Mouse (Mus musculus): ENCODE data around the gene Fbxl18. TPM values are rescaled to one million over a fixed set of nuclear protein-coding genes. Genes with fewer than 3 reads are reported as not detected.
A peak's percentile ranks its signal among the peaks of the same experiment; 100 is the strongest.

The Fbxl18 gene
- polyA plus RNA-seq, 1 experiment from 2014 or later = 11.5 TPM

DNA sequence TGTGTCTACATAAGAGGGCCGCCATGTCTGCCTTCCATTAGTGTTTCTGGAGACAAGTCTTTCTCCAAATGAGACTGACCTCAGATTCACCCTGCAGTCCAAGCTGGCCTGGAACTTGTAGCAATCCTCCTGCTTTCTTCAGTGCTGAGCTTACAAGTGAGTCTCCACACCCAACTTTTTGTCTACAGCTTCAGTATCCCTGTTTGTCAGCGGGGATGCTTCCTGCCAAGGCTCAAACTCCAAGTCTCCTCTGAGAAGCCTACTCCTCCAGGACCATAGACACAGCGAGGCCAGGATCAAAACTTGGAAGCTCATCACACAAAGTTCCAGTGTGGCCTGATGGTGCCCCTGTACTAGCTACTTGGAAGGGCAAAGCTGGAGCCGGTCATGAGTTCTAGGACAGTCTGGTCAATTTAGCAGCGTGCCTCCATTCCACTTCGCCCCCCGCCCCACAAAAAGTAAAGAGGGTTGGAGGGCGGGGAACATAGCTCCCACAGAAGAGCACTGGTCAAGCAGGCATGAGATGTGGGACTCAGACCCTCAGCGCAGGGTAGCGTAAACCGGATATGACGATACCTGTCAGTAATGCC is 32.2 kb upstream of the Fbxl18 start:
- no peaks in the 10 kb centered on the region for H3K9me3 ChIP-seq (replicated peaks)
- no peak overlapping the region for H3K9ac ChIP-seq
- H3K4me1 ChIP-seq (replicated peaks) = peaks cover 43% of the 10 kb centered on the region

DNA sequence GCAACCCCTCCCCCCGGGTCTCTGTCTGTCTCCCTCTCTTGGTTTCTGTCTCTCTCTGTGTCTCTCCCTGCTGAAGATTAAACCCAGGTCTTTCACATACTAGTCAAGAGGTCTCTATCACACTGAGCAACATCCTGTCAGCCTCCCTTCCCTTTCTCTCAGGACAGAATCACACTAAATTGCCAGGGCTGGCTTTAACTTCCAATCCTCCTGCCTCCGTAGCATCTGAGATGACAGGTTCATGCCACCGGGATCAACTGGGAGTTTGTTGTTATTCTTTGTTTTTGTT is 31.7 kb upstream of the Fbxl18 start:
- Histone ChIP-seq H3K4me1 (replicated peaks) (peaks cover 40% of the 10 kb centered on the region), H3K27ac (ENCODE audit: poor library complexity, severe bottlenecking) (peak overlapping the region; percentile 92), H3K4me3 (no peak overlapping the region), H3K27me3 (replicated peaks) (no peaks in the 10 kb centered on the region), H3K9me3 (replicated peaks) (no peaks in the 10 kb centered on the region), H3K9ac (peak overlapping the region; percentile 54; the same call in 1 of the 2 replicates), H3K4me2 (peak overlapping the region; percentile 52), H3K36me3 (no peaks in the 10 kb centered on the region)
- 20% methylated on average over 3 of the region's 3 CpGs for WGBS
- ATAC-seq (ENCODE audit: insufficient number of reproducible peaks, low FRiP score) = no peak

More for the DNA sequence above, 32.2 kb upstream of the Fbxl18 start:
- ATAC-seq (ENCODE audit: insufficient number of reproducible peaks, low FRiP score) = no peak
- no peaks in the 10 kb centered on the region for H3K27me3 ChIP-seq (replicated peaks)
- H3K27ac ChIP-seq (ENCODE audit: poor library complexity, severe bottlenecking) = peak overlapping the region; percentile 92
- H3K36me3 ChIP-seq = no peaks in the 10 kb centered on the region
- H3K4me3 ChIP-seq = no peak overlapping the region
- H3K4me2 ChIP-seq = no peak overlapping the region
- WGBS = 92% methylated on average over 12 of the region's 12 CpGs

- peak; percentile 79 for ATAC-seq (ENCODE audit: insufficient number of reproducible peaks, low FRiP score)
- WGBS = 3% methylated on average over 13 of the region's 13 CpGs
- peak overlapping the region; percentile 54 for H3K9ac ChIP-seq
- H3K36me3 ChIP-seq = no peaks in the 10 kb centered on the region
- H3K27ac ChIP-seq (ENCODE audit: poor library complexity, severe bottlenecking) = peak overlapping the region; percentile 92
- no peaks in the 10 kb centered on the region for H3K27me3 ChIP-seq (replicated peaks)
- no peaks in the 10 kb centered on the region for H3K9me3 ChIP-seq (replicated peaks)
- peak overlapping the region; percentile 52 for H3K4me2 ChIP-seq
- peak overlapping the region; percentile 0; the same call in 1 of the 2 replicates for H3K4me3 ChIP-seq
- H3K4me1 ChIP-seq (replicated peaks) = peaks cover 43% of the 10 kb centered on the region
Measured at GRCm38 (mm10) chr5:142926204-142926939, 31.2 kb upstream of the Fbxl18 start.

DNA sequence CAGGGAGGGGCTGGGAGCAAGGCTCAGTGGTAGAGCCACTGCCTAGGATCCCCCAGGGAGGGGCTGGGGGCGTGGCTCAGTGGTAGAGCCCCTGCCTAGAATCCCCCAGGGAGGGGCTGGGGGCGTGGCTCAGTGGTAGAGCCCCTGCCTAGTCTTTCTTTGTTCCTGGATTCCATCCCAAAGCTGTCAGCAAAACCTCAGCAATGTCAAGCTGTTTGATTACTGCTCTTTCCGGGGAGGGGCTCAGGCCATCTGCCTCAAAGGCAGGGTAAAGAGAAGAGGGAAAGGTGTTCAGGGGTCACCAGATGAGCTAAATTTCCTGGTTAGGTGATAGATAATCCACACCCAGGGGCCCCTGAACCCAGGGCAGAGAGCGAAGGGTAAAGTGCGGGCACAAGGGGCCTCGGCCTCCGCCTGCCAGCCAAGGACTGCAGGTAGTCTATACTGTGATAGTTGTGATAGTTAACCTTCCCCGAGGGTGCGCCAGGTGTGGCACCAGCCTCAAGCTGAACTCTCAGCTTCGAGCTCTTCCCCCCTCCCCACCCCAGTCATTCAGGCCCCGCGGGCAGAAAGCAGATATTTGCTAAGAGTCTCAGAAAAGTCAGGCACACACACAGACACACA is 29.2 kb upstream of the Fbxl18 start:
- H3K4me1 ChIP-seq (replicated peaks) = peaks cover 52% of the 10 kb centered on the region
- WGBS = 73% methylated on average over 12 of the region's 12 CpGs

DNA sequence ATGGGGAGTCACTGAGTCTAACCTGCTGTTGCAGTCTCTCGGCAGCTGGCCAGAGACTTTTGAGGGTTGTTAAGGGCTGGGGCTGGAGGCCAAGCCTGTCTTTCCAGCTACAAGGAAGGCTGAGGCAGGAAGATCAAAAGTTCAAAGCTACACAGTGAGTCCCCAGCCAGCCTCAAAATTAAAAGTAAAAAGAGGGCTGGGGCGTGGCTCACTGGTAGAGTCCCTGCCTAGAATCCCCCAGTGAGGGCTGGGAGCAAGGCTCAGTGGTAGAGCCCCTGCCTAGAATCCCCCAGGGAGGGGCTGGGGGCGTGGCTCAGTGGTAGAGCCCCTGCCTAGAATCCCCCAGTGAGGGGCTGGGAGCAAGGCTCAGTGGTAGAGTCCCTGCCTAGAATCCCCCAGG is 28.6 kb upstream of the Fbxl18 start:
- no peaks in the 10 kb centered on the region for H3K9me3 ChIP-seq (replicated peaks)
- H3K4me2 ChIP-seq = no peak overlapping the region
- WGBS = 80% methylated on average over 3 of the region's 3 CpGs
- H3K36me3 ChIP-seq = no peaks in the 10 kb centered on the region
- no peak overlapping the region for H3K9ac ChIP-seq
- H3K27ac ChIP-seq (ENCODE audit: poor library complexity, severe bottlenecking) = no peak overlapping the region
- H3K4me1 ChIP-seq (replicated peaks) = peaks cover 50% of the 10 kb centered on the region
- no peak for ATAC-seq (ENCODE audit: insufficient number of reproducible peaks, low FRiP score)
- H3K27me3 ChIP-seq (replicated peaks) = no peaks in the 10 kb centered on the region
- no peak overlapping the region for H3K4me3 ChIP-seq

More for the DNA sequence above, 29.2 kb upstream of the Fbxl18 start:
- H3K27ac ChIP-seq (ENCODE audit: poor library complexity, severe bottlenecking) = no peak overlapping the region
- no peaks in the 10 kb centered on the region for H3K9me3 ChIP-seq (replicated peaks)
- H3K4me2 ChIP-seq = no peak overlapping the region
- no peak for ATAC-seq (ENCODE audit: insufficient number of reproducible peaks, low FRiP score)
- H3K36me3 ChIP-seq = no peaks in the 10 kb centered on the region
- H3K4me3 ChIP-seq = no peak overlapping the region
- H3K27me3 ChIP-seq (replicated peaks) = no peaks in the 10 kb centered on the region
- H3K9ac ChIP-seq = no peak overlapping the region

DNA sequence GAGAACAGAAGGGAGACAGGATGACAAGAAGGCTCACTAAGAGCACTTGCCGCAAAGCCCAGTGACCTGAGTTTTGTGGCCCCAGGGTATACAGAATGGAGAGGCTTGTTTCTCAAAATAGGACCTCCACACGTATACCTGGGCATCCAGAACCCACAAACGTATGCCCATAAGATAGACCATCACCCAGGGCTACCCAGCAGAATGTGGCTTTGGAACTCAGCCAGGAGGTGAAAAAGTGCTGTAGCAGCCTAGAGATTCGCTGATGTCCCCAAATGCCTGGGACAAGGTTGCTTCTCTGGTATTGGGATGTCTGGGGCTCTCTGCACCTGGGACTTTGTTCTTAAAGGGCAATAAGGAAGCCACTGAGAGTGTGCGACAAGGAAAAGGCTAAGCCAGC is 27.0 kb upstream of the Fbxl18 start:
- WGBS = 88% methylated on average over 5 of the region's 5 CpGs
- H3K9me3 ChIP-seq (replicated peaks) = no peaks in the 10 kb centered on the region

DNA sequence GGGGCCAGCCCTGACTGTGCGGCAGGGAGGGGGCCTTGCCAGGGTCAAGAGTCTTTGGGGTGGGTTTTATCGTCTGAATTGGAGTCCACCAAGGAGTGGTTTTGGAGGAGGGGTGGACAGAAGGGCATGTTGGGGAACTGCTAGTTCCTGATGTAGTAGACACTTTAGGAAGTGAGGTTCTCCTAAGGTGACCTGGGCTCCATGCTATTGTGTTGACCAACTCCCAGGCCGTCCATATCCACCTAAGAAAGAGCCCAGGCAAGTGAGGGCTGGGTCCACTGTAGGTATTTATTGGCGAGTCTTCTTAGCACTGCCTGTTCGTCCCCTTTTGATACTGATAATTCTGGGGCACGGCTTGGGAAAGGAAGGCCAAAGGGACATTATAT is 25.8 kb upstream of the Fbxl18 start:
- ATAC-seq (ENCODE audit: insufficient number of reproducible peaks, low FRiP score) = no peak
- peak overlapping the region; percentile 5; the same call in 1 of the 2 replicates for H3K9ac ChIP-seq
- H3K27ac ChIP-seq (ENCODE audit: poor library complexity, severe bottlenecking) = peak overlapping the region; percentile 78
- H3K4me3 ChIP-seq = no peak overlapping the region
- peaks cover 26% of the 10 kb centered on the region for H3K4me1 ChIP-seq (replicated peaks)
- WGBS = 47% methylated on average over 6 of the region's 6 CpGs
- peak overlapping the region; percentile 20 for H3K4me2 ChIP-seq
- no peaks in the 10 kb centered on the region for H3K9me3 ChIP-seq (replicated peaks)
- H3K27me3 ChIP-seq (replicated peaks) = no peaks in the 10 kb centered on the region
- H3K36me3 ChIP-seq = no peaks in the 10 kb centered on the region

More for the DNA sequence above, 27.0 kb upstream of the Fbxl18 start:
- Histone ChIP-seq H3K4me2 (no peak overlapping the region), H3K27ac (ENCODE audit: poor library complexity, severe bottlenecking) (no peak overlapping the region), H3K4me3 (no peak overlapping the region), H3K4me1 (replicated peaks) (peaks cover 38% of the 10 kb centered on the region), H3K27me3 (replicated peaks) (no peaks in the 10 kb centered on the region), H3K36me3 (no peaks in the 10 kb centered on the region), H3K9ac (no peak overlapping the region)
- no peak for ATAC-seq (ENCODE audit: insufficient number of reproducible peaks, low FRiP score)

DNA sequence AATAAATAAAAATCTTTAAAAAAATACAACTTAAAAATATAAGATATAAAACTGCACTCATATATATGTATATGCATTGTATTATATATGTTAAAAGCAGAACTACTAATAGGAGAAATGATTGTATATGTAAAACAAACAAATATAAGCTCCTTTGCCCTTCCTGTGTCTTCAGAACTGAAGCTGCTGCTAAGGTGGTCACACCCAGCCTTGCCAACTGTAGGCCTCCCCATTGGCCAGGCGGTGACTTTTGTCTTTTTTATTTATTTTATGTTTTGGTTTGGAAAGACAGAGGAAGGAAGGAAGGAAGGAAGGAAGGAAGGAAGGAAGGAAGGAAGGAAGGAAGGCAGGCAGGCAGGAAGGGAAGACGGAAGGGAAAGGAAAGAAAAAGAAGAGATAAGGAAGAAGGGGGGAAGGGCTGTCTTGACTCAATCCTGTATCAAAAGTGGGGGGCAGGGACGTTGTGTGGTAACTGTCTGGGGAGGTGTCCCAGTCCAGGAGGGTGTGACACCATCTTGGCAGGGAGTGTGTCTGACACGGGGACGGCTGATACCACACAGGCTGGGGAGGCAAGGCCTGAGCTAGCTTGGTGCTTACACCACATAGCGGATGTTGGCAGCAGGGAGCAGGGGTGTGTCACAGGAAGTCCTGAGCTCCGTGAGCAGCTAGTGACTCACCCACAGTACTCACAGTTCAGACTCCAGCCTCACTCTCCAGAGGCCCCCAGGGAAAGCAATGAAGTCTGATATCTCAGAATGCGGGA is 25.3 kb upstream of the Fbxl18 start:
- Histone ChIP-seq H3K4me2 (peak overlapping the region; percentile 20), H3K27me3 (replicated peaks) (no peaks in the 10 kb centered on the region), H3K36me3 (no peaks in the 10 kb centered on the region), H3K9me3 (replicated peaks) (no peaks in the 10 kb centered on the region), H3K9ac (no peak overlapping the region), H3K27ac (ENCODE audit: poor library complexity, severe bottlenecking) (peak overlapping the region; percentile 78), H3K4me3 (no peak overlapping the region), H3K4me1 (replicated peaks) (peaks cover 21% of the 10 kb centered on the region)
- WGBS = 18% methylated on average over 8 of the region's 8 CpGs
- peak; percentile 93 for ATAC-seq (ENCODE audit: insufficient number of reproducible peaks, low FRiP score)

GRCm38 (mm10) chr5:142917402-142917801 is 22.2 kb upstream of the Fbxl18 start:
- Histone ChIP-seq H3K4me3 (no peak overlapping the region), H3K9me3 (replicated peaks) (no peaks in the 10 kb centered on the region), H3K27ac (ENCODE audit: poor library complexity, severe bottlenecking) (no peak overlapping the region), H3K27me3 (replicated peaks) (no peaks in the 10 kb centered on the region), H3K36me3 (no peaks in the 10 kb centered on the region), H3K4me1 (replicated peaks) (peaks cover 12% of the 10 kb centered on the region), H3K4me2 (no peak overlapping the region), H3K9ac (no peak overlapping the region)
- ATAC-seq (ENCODE audit: insufficient number of reproducible peaks, low FRiP score) = no peak
- WGBS = 85% methylated on average over 8 of the region's 8 CpGs

DNA sequence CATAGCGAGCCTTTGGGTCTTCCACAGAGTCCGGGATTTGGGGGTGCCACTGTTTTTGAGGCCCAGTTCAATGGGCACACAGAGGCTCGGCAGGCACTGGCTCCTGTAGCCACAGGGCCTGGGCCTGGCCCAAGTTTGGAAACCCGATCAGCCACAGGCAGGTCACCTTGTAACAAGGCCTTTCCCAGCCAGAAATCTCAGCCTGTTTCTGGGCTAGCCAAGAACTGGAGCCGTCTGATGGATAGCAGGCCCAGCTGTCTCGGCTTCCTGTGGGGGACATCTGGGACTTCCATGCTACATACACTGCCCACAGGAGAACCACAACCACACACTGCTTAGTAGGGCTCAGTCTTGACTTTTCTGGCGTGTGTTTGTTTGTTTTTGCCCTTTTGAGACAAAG is 21.4 kb upstream of the Fbxl18 start:
- Histone ChIP-seq H3K36me3 (no peaks in the 10 kb centered on the region), H3K4me3 (no peak overlapping the region), H3K27ac (ENCODE audit: poor library complexity, severe bottlenecking) (no peak overlapping the region; the same call in 1 of the 2 replicates), H3K9ac (no peak overlapping the region), H3K27me3 (replicated peaks) (no peaks in the 10 kb centered on the region), H3K4me2 (no peak overlapping the region), H3K4me1 (replicated peaks) (peaks cover 11% of the 10 kb centered on the region), H3K9me3 (replicated peaks) (no peaks in the 10 kb centered on the region)
- WGBS = 60% methylated on average over 7 of the region's 7 CpGs
- ATAC-seq (ENCODE audit: insufficient number of reproducible peaks, low FRiP score) = no peak

DNA sequence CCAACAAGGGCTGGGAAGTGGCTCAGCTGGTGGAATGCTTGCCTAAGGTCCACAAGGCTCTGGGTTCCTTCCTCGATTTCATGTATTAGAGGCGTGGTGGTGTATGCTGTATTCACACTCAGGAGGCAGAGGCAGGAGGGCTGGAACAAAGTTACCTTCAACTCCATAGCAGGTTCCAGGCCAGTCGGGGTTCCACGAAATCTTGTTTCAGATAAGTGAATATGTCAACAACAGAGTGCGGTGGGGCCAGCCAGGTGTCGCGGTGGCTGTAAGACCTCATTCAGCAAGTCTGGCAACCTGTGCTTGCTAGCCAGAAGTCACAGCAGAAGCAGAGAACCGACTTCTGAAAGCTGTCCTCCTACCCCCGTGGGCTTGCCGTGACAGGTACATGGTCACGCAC is 20.0 kb upstream of the Fbxl18 start:
- H3K4me1 ChIP-seq (replicated peaks) = peaks cover 2% of the 10 kb centered on the region
- no peak for ATAC-seq (ENCODE audit: insufficient number of reproducible peaks, low FRiP score)
- no peak overlapping the region for H3K4me3 ChIP-seq
- no peaks in the 10 kb centered on the region for H3K27me3 ChIP-seq (replicated peaks)
- WGBS = 72% methylated on average over 11 of the region's 11 CpGs
- H3K36me3 ChIP-seq = no peaks in the 10 kb centered on the region
- no peak overlapping the region for H3K9ac ChIP-seq
- no peak overlapping the region for H3K4me2 ChIP-seq
- no peak overlapping the region for H3K27ac ChIP-seq (ENCODE audit: poor library complexity, severe bottlenecking)
- H3K9me3 ChIP-seq (replicated peaks) = no peaks in the 10 kb centered on the region
